Mouse (Mus musculus) granulocyte monocyte progenitor cell, adult 5-6 weeks (primary cell): ENCODE measurements around the gene Plxdc1. TPM values are rescaled to one million over a fixed set of nuclear protein-coding genes. Genes with fewer than 3 reads are reported as not detected.

Source experiments
- ATAC-seq: replicated peaks from 2 replicates; pipeline ENCODE4 v1.8.0; 2016; ENCODE audit warnings: mild to moderate bottlenecking, moderate TSS enrichment, inconsistent platforms; ENCODE audit not compliant: poor library complexity, severe bottlenecking
- total RNA-seq, 2 experiments: library from RNA; stranded (forward) in 1 of 2; stranded (reverse) in 1 of 2; fragments of 200-712, 200-1000 nt in 1 of 2; fragments of >200 nt in 1 of 2; fragmentation: Nextera tagmentation in 1 of 2; gene quantifications; 2 replicates each; pipeline ENCODE4 v1.2.3; 2014 to 2017

The Plxdc1 gene
- 3.1 and 3.2 TPM in 2 replicates for total RNA-seq (2014; fragmentation: Nextera tagmentation)
- 1.6 and 3.9 TPM in 2 replicates for total RNA-seq (2017)

- ATAC-seq: 0 out of 2 replicates have a peak, but pooled peaks have one; percentile 10
Observed at GRCm38 (mm10) chr11:97985727-97986677, at the start of gene Plxdc1. Plxdc1 (minus strand) TSS chr11:97986444.

- ATAC-seq: peak; percentile 48
Observed at GRCm38 (mm10) chr11:98035977-98036377, 49.7 kb upstream of the Plxdc1 start.

- ATAC-seq: no peak
Observed at GRCm38 (mm10) chr11:98034840-98035239, 48.6 kb upstream of the Plxdc1 start.

- no peak for ATAC-seq
Observed at GRCm38 (mm10) chr11:98034061-98034460, 47.8 kb upstream of the Plxdc1 start.

- ATAC-seq: 0 out of 2 replicates have a peak, but pooled peaks have one; percentile 40
Observed at GRCm38 (mm10) chr11:98031443-98031770, 45.2 kb upstream of the Plxdc1 start.

GRCm38 (mm10) chr11:98030701-98031442, 44.6 kb upstream of the Plxdc1 start:
- ATAC-seq: no peak

GRCm38 (mm10) chr11:98027785-98028184, 41.5 kb upstream of the Plxdc1 start:
- ATAC-seq: no peak

GRCm38 (mm10) chr11:98027297-98027688, 41.0 kb upstream of the Plxdc1 start:
- no peak for ATAC-seq

GRCm38 (mm10) chr11:98026570-98027296, 40.5 kb upstream of the Plxdc1 start, which contains the start of gene Rpl19:
Rpl19 (plus strand) TSS chr11:98026710.
- ATAC-seq: peak; percentile 73

- no peak for ATAC-seq
Observed at GRCm38 (mm10) chr11:98026248-98026569, 40.0 kb upstream of the Plxdc1 start.

GRCm38 (mm10) chr11:98024516-98024915, 38.3 kb upstream of the Plxdc1 start:
- no peak for ATAC-seq

GRCm38 (mm10) chr11:98022555-98023371, 36.5 kb upstream of the Plxdc1 start, which contains the start of gene Cacnb1:
Cacnb1 (minus strand) TSS chr11:98023034.
- ATAC-seq: peak; percentile 31

GRCm38 (mm10) chr11:98022253-98022554, 36.0 kb upstream of the Plxdc1 start:
- no peak for ATAC-seq

GRCm38 (mm10) chr11:98021565-98022252, 35.5 kb upstream of the Plxdc1 start:
- no peak for ATAC-seq

- ATAC-seq: no peak
Observed at GRCm38 (mm10) chr11:98021118-98021517, 34.9 kb upstream of the Plxdc1 start.

- ATAC-seq: no peak
Observed at GRCm38 (mm10) chr11:98020710-98021109, 34.5 kb upstream of the Plxdc1 start.

- no peak for ATAC-seq
Observed at GRCm38 (mm10) chr11:98019883-98020610, 33.8 kb upstream of the Plxdc1 start.

- ATAC-seq: 0 out of 2 replicates have a peak, but pooled peaks have one; percentile 18
Observed at GRCm38 (mm10) chr11:98018858-98019641, 32.8 kb upstream of the Plxdc1 start.
